Mouse (Mus musculus) lung, postnatal 10 days (tissue): ENCODE measurements around the gene Taok2.

Source experiments
- DNase-seq: peaks from one replicate; pipeline ENCODE4 v3.0.0; 2021

The Taok2 gene

DNA sequence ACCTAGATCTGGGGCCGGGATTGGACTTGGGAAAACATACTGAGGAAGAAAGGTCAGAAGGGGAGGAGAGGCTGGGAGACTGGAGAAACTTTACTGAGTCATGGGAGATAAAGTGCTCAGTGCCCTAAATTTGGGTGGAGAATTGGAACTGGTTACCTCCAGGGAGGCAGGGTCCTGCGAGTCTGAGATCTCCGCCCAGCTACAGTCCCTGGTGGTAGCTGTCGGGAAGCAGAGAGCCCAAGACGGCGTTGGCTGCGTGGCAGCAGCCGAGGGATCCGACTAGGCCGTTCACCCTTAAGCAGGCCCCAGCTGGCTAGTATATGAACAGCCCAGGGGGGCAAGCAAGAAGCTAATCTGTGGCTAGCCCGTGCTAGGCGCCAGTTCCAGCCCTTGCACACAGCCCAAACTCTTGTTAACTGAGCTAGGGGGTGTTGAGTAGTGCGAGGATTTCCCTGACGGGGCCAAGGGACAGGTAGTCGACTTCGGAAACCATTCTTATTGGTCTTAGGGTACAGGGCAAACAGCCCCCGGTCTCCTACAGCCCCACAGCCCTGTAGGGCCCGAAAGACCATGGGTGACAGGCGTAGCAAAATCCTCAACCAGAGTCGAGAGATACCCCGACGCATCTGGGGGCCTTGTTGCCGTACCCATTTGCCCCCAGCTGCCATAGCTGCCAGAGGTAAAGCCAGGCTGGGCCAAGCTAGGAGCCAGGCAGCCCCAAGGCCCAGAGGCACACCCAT, 14.6 kb downstream of the Taok2 start:
- DNase-seq = no peak

DNA sequence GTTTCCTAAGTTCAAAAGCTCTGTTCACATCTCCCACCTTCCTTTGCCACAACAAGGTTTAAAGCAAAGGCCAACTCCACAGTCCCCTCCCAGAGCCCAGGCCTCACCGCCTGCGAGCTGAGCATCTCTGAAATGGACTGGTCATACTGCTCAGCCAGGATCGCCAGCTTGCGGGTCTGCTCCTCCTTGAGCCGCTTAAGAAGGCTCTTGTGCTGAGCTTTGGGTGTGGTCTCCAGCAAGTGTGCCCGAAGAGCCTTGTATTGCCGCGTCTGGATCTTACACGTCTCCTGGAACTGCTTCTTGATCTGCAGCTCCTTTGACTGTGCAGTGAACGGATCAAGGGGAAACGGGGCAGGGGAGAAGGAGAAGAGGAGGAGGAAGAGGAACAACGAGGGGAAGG, 16.5 kb downstream of the Taok2 start:
- DNase-seq = no peak

DNA sequence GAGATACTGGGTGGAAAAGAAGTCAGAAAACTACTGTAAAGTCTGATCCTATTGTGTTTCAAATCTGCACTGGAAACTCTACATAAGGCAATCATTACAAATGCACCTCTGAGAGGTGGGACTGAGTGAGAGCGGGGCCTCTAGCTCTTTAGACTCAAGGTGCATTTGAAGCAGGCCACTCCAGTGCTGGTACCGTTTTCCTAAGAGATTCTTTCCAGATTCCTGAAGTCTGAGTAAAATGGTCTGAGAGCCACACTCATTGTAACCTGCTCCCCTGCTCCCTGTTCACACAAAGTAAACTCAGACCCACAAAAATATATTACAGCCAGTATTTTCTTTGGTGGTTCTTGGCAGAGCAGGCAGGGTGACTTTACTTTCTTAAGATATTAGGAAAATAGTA, 17.0 kb downstream of the Taok2 start:
- no peak for DNase-seq

DNA sequence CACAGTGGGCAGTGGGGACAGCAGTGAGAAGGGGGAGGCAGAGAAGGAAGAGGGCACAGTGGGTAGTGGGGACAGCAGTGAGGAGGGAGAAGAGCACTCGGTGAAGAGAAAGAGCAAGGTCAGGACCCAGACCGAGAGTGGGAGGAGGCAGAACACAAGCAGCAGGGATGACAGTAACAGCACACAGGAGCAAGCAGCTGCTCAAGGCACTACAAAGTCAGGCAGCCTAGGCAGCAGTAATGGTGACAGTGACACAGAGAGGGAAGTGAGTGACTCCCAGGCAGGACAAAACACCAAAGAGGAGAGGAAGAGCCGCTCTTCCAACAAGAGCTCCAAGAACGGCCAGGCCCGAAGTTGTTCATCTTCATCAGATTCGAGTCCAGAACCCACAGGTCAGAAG, 20.7 kb downstream of the Taok2 start:
- DNase-seq = no peak

DNA sequence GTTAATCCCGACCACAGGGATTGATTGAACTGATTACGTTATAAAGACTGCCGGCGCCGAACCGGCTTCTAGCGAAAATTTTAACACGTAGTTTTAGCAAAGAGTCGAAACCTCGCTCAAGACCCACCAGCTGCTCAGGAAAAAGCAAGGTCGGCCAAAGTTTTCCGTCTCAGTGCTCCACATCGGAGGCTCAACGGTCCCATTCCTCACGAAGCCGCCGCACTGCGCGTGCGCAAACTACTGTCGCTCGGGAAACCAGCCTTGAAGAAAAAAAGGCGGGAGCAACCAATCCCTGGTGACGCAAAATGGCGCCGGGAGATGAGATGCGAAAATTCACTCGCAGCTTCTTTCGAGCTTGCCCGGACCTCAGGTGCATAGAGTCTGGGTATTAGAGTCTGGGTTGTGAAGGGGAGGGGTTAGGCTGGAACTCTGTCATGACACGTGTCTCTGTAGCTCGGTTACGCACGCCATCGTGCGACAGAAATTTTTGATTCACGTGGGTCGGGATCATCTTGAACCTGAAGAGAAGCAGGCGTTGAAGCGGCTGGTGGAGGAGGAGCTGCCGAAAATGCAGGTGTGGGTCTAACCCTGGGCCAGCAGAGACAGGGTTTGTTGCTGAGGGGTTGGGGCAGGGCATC, 22.2 kb downstream of the Taok2 start, which contains the start of gene Ino80e:
Gene Ino80e (minus strand): TSS at position 231 of the 638 bp plus-strand sequence.
- peak; percentile 96 for DNase-seq

DNA sequence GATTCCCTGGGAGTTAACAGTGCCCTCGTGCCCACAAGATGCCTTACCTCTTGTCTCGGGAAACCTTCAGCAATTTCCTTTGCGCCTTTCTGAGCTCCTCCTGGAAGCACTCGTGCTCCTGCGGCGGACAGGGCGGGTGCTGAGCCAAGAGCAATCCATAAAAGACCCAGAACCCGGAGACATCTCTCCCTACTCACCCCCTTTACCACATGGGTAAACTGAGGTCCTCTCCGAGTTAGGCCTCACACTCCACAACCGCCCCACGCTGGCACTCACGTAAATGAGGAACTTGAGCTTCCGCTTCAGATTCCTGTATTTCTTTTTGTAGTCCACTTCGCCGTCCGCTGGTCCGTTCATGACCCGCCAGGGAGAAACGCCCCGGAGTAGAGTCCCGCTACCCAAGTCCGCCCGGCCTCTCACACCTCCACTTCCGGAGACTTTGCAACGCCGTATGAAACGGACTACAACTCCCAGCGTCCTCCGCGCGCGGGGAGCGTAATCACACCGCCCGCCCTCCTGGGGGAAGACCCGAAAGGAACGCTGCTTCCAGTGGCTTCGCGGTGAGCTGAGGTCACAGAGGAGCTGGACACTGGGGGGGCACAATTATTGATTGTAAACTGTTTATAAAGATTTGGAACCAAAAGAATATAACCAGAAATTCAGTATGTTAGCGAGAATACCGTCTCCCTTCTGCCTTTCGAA, 22.9 kb downstream of the Taok2 start, which contains the start of gene Hirip3:
Gene Hirip3 (plus strand): TSS at position 544 of the 702 bp plus-strand sequence.
- DNase-seq = peak; percentile 98

DNA sequence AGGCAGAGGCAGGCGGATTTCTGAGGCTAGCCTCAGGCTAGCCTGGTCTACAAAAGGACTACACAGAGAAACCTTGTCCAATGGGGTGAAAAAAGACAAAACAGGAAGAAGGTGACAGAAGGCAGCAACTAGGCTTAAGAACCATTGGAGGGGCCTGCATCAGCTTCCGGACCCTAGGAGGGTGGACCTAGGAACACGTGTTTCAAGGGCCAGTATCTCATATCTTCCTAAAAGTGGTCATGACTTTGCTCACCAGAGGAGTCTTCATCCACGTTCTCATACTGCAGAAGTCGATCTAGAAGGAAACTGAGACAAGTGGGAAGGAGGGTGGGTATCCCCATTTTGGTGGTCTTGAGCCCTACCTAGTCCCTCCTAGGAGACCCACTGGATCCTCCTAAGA, 23.5 kb downstream of the Taok2 start:
- DNase-seq = no peak

DNA sequence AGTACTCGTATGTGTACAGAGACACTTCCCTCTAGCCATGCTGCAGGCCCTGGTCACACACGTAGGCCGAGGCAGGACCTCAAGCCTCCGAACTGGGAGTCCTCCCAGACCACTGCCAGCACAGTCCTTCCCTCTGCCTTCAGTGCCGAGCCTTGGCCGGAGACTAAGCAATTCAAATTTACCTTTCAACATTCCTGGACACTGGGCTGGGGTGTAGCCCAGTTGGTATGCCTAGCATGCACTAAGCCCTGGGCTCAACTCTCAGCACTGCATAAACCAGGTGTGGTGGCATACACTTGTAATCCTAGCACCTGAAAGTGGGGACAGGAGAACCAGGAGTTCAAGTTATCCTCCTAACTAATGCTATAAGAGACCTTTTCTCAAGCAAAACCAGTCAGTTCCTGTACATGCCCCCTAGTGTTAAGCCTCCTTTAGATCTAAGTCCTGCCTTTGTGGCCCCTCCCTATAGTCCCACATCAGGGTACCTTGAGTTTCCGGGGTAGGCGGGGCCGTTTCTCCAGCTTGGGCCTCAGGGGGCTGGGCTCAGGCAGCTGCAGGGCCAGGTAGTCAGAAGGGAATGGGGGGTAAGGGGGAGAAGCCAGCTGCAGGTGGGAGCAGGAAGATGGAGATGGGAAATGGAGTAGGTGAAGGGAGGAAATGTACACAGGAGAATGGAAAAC, 27.6 kb downstream of the Taok2 start:
- DNase-seq = no peak

DNA sequence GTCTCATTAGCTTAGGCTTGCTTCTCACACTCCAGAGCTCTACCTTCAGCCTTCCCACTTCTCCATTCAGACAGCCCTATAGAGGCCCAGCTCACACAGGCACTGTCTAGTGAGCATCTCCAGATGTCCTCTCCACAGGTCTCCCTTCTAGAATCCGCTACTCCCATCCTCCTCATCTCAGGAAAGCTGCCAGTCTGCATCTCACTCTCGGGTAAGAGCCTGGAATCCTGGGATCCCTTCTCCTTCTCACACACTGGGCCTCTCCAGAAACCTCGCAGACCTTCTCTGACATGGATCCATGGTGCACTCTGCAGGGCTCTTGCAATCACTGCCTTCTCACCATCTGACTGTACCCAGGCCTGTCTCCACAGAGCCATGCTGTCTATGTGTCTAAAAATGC, 28.9 kb downstream of the Taok2 start:
- DNase-seq = no peak

DNA sequence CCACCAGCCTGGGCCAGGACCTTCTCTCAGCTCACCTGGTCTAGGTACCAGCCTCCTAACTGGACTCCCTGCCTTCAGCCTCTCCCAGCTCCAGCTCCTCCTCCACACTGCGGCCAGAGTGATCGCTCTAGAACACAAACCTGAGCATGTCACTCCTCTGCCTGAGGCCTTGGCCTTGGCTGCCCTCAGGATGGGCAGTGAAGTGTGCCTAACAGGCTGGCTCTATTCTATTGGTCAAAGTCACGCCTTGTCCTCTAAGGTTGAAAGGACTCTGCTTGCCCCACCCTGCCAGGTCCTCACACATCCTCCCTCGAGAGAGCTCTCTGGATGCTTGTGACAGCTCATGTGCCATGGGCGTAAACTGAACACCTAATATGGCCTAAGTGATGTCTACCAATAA, 31.0 kb downstream of the Taok2 start:
- no peak for DNase-seq

DNA sequence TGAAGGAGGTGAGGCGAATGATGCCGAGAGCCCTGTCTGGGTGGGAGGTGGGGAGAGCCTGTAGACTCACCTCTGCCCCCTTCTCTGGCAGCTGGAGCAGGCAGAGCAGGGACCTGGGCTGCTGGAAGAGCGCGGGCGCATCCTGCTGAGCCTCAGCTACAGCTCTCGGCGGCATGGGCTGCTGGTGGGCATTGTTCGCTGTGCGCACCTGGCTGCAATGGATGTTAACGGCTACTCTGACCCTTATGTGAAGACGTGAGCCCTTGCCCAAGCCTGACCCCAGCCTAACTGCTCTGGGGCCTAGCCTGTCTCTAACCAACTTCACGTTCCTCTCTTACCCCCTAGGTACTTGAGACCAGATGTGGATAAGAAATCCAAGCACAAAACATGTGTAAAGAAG, 33.3 kb downstream of the Taok2 start:
- DNase-seq = no peak

DNA sequence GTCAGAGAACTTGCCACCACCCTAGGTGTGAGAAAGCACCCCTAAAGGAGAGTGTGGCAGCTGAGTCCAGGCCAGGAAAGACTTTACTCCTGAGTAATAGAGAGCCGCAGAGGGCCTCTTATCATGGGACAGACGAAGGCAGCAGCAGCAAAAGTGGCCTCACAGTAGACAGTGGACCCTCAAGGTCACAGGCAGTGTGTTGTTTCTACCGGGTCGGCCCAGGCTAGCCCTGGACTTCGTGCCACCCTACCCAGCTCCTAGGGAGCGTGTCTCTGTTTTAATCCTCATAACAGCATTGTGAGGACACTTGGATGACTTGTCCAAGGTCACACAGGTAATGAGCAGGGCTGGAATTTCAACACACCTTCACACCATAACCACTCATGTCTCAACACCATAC, 34.3 kb downstream of the Taok2 start:
- no peak for DNase-seq

DNA sequence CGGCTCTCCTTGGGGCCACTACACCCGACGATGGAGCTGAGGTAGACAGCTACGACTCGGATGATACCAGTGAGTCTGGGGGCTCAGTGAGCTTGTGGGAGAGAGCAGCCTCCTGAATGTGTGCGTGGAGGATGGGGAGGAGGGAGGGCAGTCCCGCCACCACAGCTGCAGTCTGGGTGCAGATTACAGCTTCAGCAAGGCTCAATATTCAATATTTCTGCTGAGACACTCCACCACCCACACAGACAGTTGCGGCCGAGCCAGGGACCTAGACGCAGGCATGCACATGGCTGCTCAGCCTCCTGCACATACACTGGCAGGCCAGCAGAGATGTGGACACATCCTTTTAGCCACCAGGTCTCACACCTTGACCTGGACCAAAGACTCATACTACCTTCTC, 35.7 kb downstream of the Taok2 start:
- DNase-seq = no peak

DNA sequence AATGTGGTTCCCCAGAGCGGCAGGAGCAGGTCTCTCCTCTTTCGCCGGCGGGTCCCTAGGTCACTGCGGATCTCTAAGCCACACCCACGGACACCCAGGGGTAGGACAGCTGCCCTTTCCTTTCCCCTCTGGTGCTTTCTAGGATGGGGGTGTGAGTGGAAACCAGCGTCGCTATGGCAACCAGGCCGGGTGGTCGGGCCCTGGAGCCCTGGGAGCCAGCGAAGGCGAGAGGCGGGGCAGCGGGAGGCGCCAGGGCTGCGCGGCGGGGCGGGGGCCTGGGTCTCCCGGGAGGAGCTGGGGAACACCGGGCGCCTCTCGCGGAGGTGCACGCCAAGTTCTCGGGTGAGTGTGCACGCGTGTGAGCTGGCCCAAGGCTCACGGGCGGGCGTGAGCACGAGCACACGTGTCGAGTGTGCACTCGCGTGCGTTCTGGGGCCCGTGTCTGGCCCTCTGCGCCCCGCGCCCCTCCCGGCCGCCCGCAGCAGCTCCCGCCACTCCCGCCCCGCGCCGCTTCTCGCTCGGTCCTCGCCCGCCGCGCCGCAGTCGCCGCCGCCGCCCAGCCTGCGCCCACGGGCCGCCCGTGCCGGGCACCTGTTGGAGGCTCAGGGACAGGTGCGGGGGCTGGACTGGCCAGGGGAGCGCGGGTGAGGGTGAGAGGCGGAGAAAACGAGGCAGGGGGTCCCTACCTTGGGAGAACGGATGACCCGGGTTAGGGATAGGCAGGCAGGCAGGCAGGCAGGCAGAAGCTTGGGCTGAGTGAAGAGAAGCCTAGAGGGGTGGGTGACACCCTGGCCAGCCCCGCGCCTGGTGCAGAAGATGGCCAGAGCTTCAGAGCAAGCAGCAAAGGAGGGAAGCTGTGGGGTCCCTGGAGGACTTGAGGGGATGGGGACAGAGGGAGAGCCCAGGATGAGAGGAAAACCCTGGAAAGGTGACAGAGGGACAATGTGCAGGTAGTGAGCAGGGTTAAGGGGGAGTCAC, 36.8 kb downstream of the Taok2 start:
- DNase-seq = no peak

DNA sequence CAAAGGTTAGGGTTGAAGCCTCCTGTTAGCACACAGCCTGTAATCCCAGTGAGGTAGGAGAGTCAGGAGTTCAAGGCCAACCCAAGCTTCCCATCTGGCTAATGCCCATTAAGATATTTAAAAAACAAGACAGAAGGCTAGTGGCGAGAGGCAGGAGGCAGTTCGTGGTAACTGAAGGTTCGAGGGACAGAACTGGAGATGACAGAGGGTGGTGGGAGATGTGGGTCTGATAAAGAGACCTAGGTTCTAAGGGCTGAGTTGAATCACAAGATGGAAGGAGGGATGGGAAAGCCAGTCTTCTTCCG, 37.4 kb downstream of the Taok2 start, which contains the start of gene Doc2a:
Gene Doc2a (plus strand): TSS at position 301 of the 305 bp plus-strand sequence.
- no peak for DNase-seq

DNA sequence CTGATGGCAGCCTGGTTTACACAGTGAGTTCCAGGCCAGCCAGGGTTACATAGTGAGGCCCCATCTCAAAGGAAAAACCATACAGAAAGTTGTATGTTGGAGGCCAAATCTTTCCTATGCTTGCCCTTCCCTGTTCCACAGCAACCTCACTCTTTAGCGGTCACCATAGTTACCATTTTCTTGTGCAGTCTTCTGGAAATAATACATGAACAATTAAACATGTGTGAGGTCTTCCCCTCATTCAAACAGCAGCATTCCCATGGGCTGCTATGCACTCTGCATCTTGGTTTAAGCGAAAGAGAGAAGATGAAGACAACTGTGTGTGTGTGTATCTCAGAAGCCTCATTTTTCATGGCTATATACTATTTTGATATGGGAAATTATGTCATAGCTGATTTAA, 39.0 kb downstream of the Taok2 start:
- DNase-seq = no peak

DNA sequence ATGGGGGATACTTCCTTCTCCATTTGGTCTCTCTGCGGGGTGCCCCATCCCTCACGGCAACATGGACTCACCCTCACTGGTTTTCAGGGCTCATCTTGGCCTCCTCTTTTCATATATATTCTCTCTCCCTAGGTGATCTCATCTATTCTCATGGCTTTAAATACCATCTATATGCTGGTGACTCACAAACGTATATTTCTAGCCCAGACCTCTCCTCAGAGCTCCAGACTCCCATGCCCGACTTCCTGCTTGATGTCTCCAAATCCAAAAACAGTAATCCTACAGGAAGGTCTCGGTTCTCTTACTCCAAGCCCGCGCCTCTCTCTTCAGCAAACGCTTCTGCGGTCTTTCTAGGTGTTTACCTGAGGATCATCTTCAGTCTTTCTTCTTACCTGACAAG, 41.2 kb downstream of the Taok2 start:
- DNase-seq = no peak

DNA sequence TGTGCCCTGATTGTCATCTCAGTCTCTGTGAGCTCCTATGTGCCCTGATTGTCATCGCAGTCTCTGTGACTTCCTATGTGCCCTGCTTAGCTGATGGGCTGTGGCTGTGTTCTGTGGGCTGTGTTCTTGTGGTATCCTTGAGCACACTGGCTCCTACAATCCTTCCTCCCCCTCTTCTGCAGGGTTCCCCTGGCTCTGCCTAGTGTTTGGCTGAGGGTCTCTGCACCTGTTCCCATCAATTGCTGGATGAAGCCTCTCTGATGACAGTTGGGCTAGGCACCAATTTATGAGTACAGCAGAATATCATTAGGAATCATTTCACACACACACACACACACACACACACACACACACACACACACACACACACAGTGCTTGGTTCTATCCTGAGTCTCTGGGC, 51.2 kb downstream of the Taok2 start:
- DNase-seq = no peak

DNA sequence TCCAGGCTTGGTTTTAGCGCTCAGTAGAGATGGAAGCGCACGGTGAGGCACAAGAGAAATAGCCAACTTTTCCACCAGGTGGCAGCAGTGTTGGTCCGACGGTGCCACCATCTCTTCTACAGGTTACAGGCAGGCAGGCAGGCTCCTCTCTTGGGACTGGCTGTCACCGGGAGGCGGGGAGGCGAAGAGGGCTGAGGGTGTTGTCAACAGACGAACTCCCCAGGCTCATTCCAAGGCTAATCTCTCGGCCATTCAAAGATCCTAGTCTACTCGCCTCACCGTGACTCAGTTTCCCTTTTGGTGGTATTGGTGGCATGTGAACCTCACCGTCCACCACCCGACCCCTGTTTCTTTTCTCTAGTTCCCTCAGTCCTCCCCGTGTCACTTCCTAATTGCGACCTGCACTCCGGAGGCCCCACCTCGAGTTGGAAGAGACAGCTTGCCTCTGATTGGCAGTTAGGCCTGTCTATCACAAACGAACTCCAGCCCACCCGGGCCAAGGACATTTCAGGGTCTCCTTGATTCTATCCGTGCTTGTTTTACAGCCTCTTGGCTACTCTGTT, 52.4 kb downstream of the Taok2 start:
- DNase-seq = peak; percentile 88

DNA sequence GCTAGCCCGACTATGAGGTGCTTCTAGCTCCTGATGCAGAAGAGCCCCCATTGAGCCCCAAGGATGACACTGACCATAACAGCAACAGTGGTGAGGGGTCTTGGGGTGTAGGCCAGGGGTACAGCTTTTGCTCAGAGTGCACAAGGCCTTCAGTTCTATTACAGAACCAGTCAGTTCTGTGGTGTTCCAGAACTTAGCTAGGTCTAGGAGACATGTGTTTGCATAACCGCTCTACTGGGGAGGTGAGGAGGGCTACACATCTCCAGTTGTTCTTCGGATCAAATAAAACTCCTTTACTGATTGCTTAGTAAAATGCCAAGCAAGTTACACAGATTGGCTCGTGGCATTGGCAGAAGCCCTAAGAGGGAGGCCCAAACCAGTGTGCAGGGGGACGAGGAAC, 53.0 kb downstream of the Taok2 start, which contains the start of gene 4930451I11Rik:
Gene 4930451I11Rik (minus strand): TSS at position 101 of the 400 bp plus-strand sequence.
- no peak for DNase-seq

DNA sequence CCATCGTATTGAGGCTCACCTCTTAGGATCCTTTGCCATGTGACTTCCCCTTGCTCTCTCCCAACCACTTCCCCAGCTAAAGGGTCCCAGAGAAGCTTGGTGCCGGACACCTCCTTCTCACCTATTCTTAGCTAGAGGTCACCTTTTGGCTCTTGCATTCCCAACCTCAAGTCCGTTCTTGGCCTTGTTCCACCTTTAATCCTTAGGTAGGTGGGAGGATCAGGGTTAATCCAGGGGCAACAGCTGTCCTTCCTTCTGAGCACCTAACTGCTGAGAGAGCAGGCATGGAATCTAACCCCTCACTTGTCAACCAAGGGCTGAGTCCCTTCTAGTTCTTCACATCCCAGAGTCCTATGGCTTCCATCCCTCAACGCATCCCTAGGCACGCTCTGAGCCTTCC, 58.6 kb downstream of the Taok2 start:
- DNase-seq = no peak

DNA sequence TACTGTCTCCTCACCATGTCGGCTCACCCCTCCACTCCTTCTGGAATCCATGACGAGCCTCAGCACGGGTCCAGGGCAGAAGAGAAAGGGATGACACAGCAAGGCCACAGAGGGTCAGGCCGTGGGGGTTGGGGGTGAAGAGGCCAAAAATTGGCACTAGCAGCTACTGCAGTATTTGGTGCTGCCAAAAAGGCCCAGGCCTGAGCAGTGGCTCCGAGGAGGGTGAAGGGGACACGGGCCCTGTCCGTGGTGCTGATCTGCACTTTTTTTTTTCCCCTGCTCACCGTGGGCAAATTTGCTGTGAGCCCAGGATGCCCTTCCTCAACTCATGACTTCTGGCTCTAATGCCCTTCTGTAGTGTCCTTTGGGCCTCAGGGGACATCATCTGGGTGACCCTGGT, 59.1 kb downstream of the Taok2 start:
- no peak for DNase-seq
